Mouse (Mus musculus) CH12.LX (cell line): ENCODE measurements around the gene Eif4ebp2. TPM values are rescaled to one million over a fixed set of nuclear protein-coding genes. Genes with fewer than 3 reads are reported as not detected.

ENCODE experiments used
- DNase-seq: peaks from one replicate; pipeline ENCODE4 v3.0.0-alpha.2; 2013; ENCODE audit errors: extremely low read depth
- H3K27ac ChIP-seq: 2 replicates; pipeline ENCODE4 v1.5.1; 2012; ENCODE audit warnings: low read depth, mild to moderate bottlenecking, control low read depth, moderate library complexity; ENCODE audit not compliant: insufficient read depth
- H3K27me3 ChIP-seq: replicated peaks from 2 replicates; pipeline ENCODE3; 2012; ENCODE audit warnings: inconsistent platforms
- H3K36me3 ChIP-seq, 2 experiments: replicated peaks in 1 of 2; 2 replicates each; pipeline versions ENCODE3 to v1.6.1; 2012; ENCODE audit warnings: inconsistent platforms in 1 of 2, low read length in 1 of 2, mild to moderate bottlenecking in 1 of 2, mixed read lengths in 1 of 2, moderate library complexity in 1 of 2; ENCODE audit not compliant: control insufficient read depth in 1 of 2, insufficient read depth in 1 of 2
- H3K4me1 ChIP-seq, 2 experiments: 2 replicates each; pipeline ENCODE4 v1.6.1; 2012; ENCODE audit warnings: inconsistent platforms in 1 of 2, moderate library complexity in 1 of 2; ENCODE audit not compliant: insufficient read depth in 2 of 2, control insufficient read depth in 1 of 2
- H3K4me2 ChIP-seq: 2 replicates; pipeline ENCODE4 v1.6.1; 2012; ENCODE audit warnings: low read depth, mild to moderate bottlenecking, control low read depth; ENCODE audit not compliant: poor library complexity, insufficient read depth, severe bottlenecking
- H3K4me3 ChIP-seq, 3 experiments: fragments of 150-350 bp in 1 of 3; sonication (generic) in 1 of 3; replicated peaks in 1 of 3; 2 replicates each; pipeline versions ENCODE3 to v1.5.1; 2011 to 2012; ENCODE audit warnings: low read depth in 2 of 3, low read length in 2 of 3, mild to moderate bottlenecking in 2 of 3, moderate library complexity in 2 of 3, control low read depth in 1 of 3, improper control_type of control experiment in 1 of 3, inconsistent platforms in 1 of 3, mixed read lengths in 1 of 3; ENCODE audit not compliant: poor library complexity in 1 of 3
- H3K79me2 ChIP-seq: replicated peaks from 2 replicates; pipeline ENCODE4 v1.6.1; 2012; ENCODE audit warnings: mild to moderate bottlenecking, moderate library complexity; ENCODE audit not compliant: control insufficient read depth, poor library complexity, insufficient read depth, severe bottlenecking; ENCODE audit errors: extremely low read depth
- H3K9ac ChIP-seq: 2 replicates; pipeline ENCODE4 v1.6.1; 2012; ENCODE audit warnings: low read depth, mild to moderate bottlenecking, control low read depth, moderate library complexity; ENCODE audit not compliant: insufficient read depth
- H3K9me3 ChIP-seq: replicated peaks from 2 replicates; pipeline ENCODE3; 2012; ENCODE audit warnings: low read length, inconsistent platforms, mixed read lengths
- BHLHE40 ChIP-seq: IDR thresholded peaks from 2 replicates; pipeline ENCODE4 v1.6.1; 2011; ENCODE audit warnings: mild to moderate bottlenecking, low read depth, low read length, improper control_type of control experiment
- CHD1 ChIP-seq: IDR thresholded peaks from 2 replicates; pipeline ENCODE4 v1.6.1; 2012; ENCODE audit warnings: low read depth, low read length, improper control_type of control experiment, inconsistent platforms
- CHD2 ChIP-seq: IDR thresholded peaks from 2 replicates; pipeline ENCODE4 v1.6.1; 2011; ENCODE audit warnings: low read length, improper control_type of control experiment
- E2F4 ChIP-seq: IDR thresholded peaks from 2 replicates; pipeline ENCODE4 v1.6.1; 2011; ENCODE audit warnings: low read depth, low read length, improper control_type of control experiment; ENCODE audit not compliant: insufficient replicate concordance
- IRF4 ChIP-seq: IDR thresholded peaks from 2 replicates; pipeline ENCODE4 v1.6.1; 2014; ENCODE audit warnings: low read depth, mild to moderate bottlenecking, inconsistent platforms, low read length, improper control_type of control experiment
- JUN ChIP-seq: IDR thresholded peaks from 2 replicates; pipeline ENCODE4 v1.6.1; 2011; ENCODE audit warnings: low read depth, mild to moderate bottlenecking, low read length, improper control_type of control experiment, moderate library complexity; ENCODE audit not compliant: insufficient read depth
- MAX ChIP-seq: IDR thresholded peaks from 2 replicates; pipeline ENCODE4 v1.6.1; 2011; ENCODE audit warnings: low read length, improper control_type of control experiment
- MAZ ChIP-seq: IDR thresholded peaks from 2 replicates; pipeline ENCODE4 v1.6.1; 2012; ENCODE audit warnings: low read depth, mild to moderate bottlenecking, inconsistent platforms, low read length, improper control_type of control experiment, moderate library complexity
- MEF2A ChIP-seq: IDR thresholded peaks from 2 replicates; pipeline ENCODE4 v1.6.1; 2014; ENCODE audit warnings: low read depth, mild to moderate bottlenecking, inconsistent platforms, low read length, improper control_type of control experiment, borderline replicate concordance
- MXI1 ChIP-seq: IDR thresholded peaks from 2 replicates; pipeline ENCODE4 v1.6.1; 2011; ENCODE audit warnings: mild to moderate bottlenecking, low read depth, low read length, improper control_type of control experiment
- MYC ChIP-seq: IDR thresholded peaks from 2 replicates; pipeline ENCODE4 v1.6.1; 2011; ENCODE audit warnings: low read depth, mild to moderate bottlenecking, improper control_type of control experiment, low read length
- NELFE ChIP-seq: IDR thresholded peaks from 2 replicates; pipeline ENCODE4 v1.6.1; 2011; ENCODE audit warnings: low read depth, low read length, improper control_type of control experiment
- NRF1 ChIP-seq: IDR thresholded peaks from 2 replicates; pipeline ENCODE4 v1.6.1; 2014; ENCODE audit warnings: low read depth, mild to moderate bottlenecking, inconsistent platforms, low read length, improper control_type of control experiment, moderate library complexity
- POLR2AphosphoS2 ChIP-seq: IDR thresholded peaks from 2 replicates; pipeline ENCODE4 v1.6.1; 2011; ENCODE audit warnings: low read depth, low read length, improper control_type of control experiment
- SIN3A ChIP-seq: IDR thresholded peaks from 2 replicates; pipeline ENCODE4 v1.6.1; 2012; ENCODE audit warnings: low read length, improper control_type of control experiment, inconsistent platforms
- USF1 ChIP-seq: IDR thresholded peaks from 2 replicates; pipeline ENCODE4 v1.6.1; 2014; ENCODE audit warnings: low read depth, mild to moderate bottlenecking, inconsistent platforms, low read length, improper control_type of control experiment
- USF2 ChIP-seq: conservative IDR thresholded peaks from 2 replicates; pipeline ENCODE4 v1.6.1; 2011; ENCODE audit warnings: low read depth, low read length, improper control_type of control experiment
- ZKSCAN1 ChIP-seq: IDR thresholded peaks from 2 replicates; pipeline ENCODE4 v1.6.1; 2012; ENCODE audit warnings: low read depth, inconsistent platforms, low read length, improper control_type of control experiment, borderline replicate concordance
- ZMIZ1 ChIP-seq: IDR thresholded peaks from 2 replicates; pipeline ENCODE4 v1.6.1; 2012; ENCODE audit warnings: low read depth, mild to moderate bottlenecking, inconsistent platforms, low read length, improper control_type of control experiment
- dilution Hi-C: fragments of 300-500 bp; cut with MboI; formaldehyde crosslinking; loops from 2 replicates; pipeline ENCODE4 v1.14.3; 2020; ENCODE audit warnings: low sequenced_read_pairs; ENCODE audit not compliant: extremely low pct_unique_long_range_greater_than_20kb, extremely low pct_ligation_motif_present
- in situ Hi-C: fragments of 300-500 bp; cut with MboI; formaldehyde crosslinking; loops from 3 replicates; pipeline ENCODE4 v1.14.3; 2019; ENCODE audit warnings: low sequenced_read_pairs, low pct_ligation_motif_present, low pct_unique_long_range_greater_than_20kb, mixed read lengths
- polyA plus RNA-seq: library from polyadenylated mRNA; unstranded; fragments of >175 nt; gene quantifications from 2 replicates; pipeline ENCODE4 v1.2.1, GENCODE M21; 2012; ENCODE audit warnings: low read depth; ENCODE audit not compliant: insufficient read length
- total RNA-seq, 2 experiments: library from RNA; depleted of rRNA; stranded (reverse); fragments of 300-350 nt in 1 of 2; fragments of >200 nt in 1 of 2; gene quantifications; 2 replicates each; pipeline ENCODE4 v1.2.3; 2012 to 2014

The Eif4ebp2 gene
- total and polyA plus RNA-seq, 3 experiments: 7.5 to 73.2 (median 16.4) TPM

GRCm38 (mm10) chr10:61378698-61379097 lies 73.8 kb downstream of the Eif4ebp2 start:
- DNase-seq: no peak
- dilution Hi-C loops (no loop called here), in situ Hi-C loops (no loop called here)
- Histone ChIP-seq H3K9me3 (no peaks in the 10 kb centered on the region), H3K4me2 (no peak overlapping the region), H3K4me3 (no peak overlapping the region), H3K27ac (no peak overlapping the region), H3K9ac (no peak overlapping the region), H3K79me2 (no peaks in the 10 kb centered on the region), H3K4me1 (peaks cover 19 to 44% of the 10 kb centered on the region in 2 experiments), H3K36me3 (no peaks in the 10 kb centered on the region), H3K27me3 (peaks cover 12% of the 10 kb centered on the region)
- no peak for TF ChIP-seq MYC
- TF ChIP-seq BHLHE40: no peak
- TF ChIP-seq USF2: no peak
- no peak for TF ChIP-seq SIN3A
- no peak for TF ChIP-seq POLR2AphosphoS2
- no peak for TF ChIP-seq ZMIZ1
- no peak for TF ChIP-seq E2F4
- TF ChIP-seq ZKSCAN1: no peak
- TF ChIP-seq NELFE: no peak
- TF ChIP-seq MXI1: no peak
- no peak for TF ChIP-seq NRF1
- no peak for TF ChIP-seq CHD2
- no peak for TF ChIP-seq MEF2A
- no peak for TF ChIP-seq IRF4
- no peak for TF ChIP-seq JUN
- TF ChIP-seq MAZ: no peak
- TF ChIP-seq USF1: no peak
- TF ChIP-seq CHD1: no peak
- no peak for TF ChIP-seq MAX

Other genes starting within 250 kb of the Eif4ebp2 start
- gene Adamts14, start 179.2 kb downstream of the Eif4ebp2 start, total RNA-seq (2012; rRNA removed): 1.3 and 2.7 TPM in 2 replicates
- 1.2 and 1.4 TPM in 2 replicates for gene Adamts14, start 179.2 kb downstream of the Eif4ebp2 start, total RNA-seq (2014; rRNA removed)
- 2.0 and 2.5 TPM in 2 replicates for gene Adamts14, start 179.2 kb downstream of the Eif4ebp2 start, polyA plus RNA-seq
- 0.67 and 0.93 TPM in 2 replicates for gene Prf1, start 154.8 kb downstream of the Eif4ebp2 start, total RNA-seq (2012; rRNA removed)
- gene Prf1, start 154.8 kb downstream of the Eif4ebp2 start, total RNA-seq (2014; rRNA removed): 0.32 and 0.39 TPM in 2 replicates
- gene Prf1, start 154.8 kb downstream of the Eif4ebp2 start, polyA plus RNA-seq: 0.38 and 0.43 TPM in 2 replicates
- gene Pald1, start 69.1 kb downstream of the Eif4ebp2 start, total RNA-seq (2012; rRNA removed): 1.5 and 1.9 TPM in 2 replicates
- gene Pald1, start 69.1 kb downstream of the Eif4ebp2 start, total RNA-seq (2014; rRNA removed): 0.93 and 1.5 TPM in 2 replicates
- 2.0 and 2.2 TPM in 2 replicates for gene Pald1, start 69.1 kb downstream of the Eif4ebp2 start, polyA plus RNA-seq
- gene Nodal, start 34.7 kb downstream of the Eif4ebp2 start, total RNA-seq (2012; rRNA removed): 0.13 TPM in 1 of 2 replicates, not detected in the other
- gene Nodal, start 34.7 kb downstream of the Eif4ebp2 start, total RNA-seq (2014; rRNA removed): not detected in 2 replicates
- gene Nodal, start 34.7 kb downstream of the Eif4ebp2 start, polyA plus RNA-seq: not detected in 2 replicates
- 8.0 and 8.2 TPM in 2 replicates for gene Lrrc20, start 23.1 kb upstream of the Eif4ebp2 start, total RNA-seq (2012; rRNA removed)
- gene Lrrc20, start 23.1 kb upstream of the Eif4ebp2 start, total RNA-seq (2014; rRNA removed): 9.9 and 11.2 TPM in 2 replicates
- 12.2 and 13.7 TPM in 2 replicates for gene Lrrc20, start 23.1 kb upstream of the Eif4ebp2 start, polyA plus RNA-seq
- gene Npffr1, start 142.8 kb upstream of the Eif4ebp2 start, total RNA-seq (2012; rRNA removed): not detected in 2 replicates
- gene Npffr1, start 142.8 kb upstream of the Eif4ebp2 start, total RNA-seq (2014; rRNA removed): not detected in 2 replicates
- not detected in 2 replicates for gene Npffr1, start 142.8 kb upstream of the Eif4ebp2 start, polyA plus RNA-seq
- 178 and 257 TPM in 2 replicates for gene Ppa1, start 195.9 kb upstream of the Eif4ebp2 start, total RNA-seq (2012; rRNA removed)
- 337 and 352 TPM in 2 replicates for gene Ppa1, start 195.9 kb upstream of the Eif4ebp2 start, total RNA-seq (2014; rRNA removed)
- gene Ppa1, start 195.9 kb upstream of the Eif4ebp2 start, polyA plus RNA-seq: 249 and 250 TPM in 2 replicates
- 97.1 and 121 TPM in 2 replicates for gene Sar1a, start 227.6 kb upstream of the Eif4ebp2 start, total RNA-seq (2012; rRNA removed)
- 184 and 187 TPM in 2 replicates for gene Sar1a, start 227.6 kb upstream of the Eif4ebp2 start, total RNA-seq (2014; rRNA removed)
- gene Sar1a, start 227.6 kb upstream of the Eif4ebp2 start, polyA plus RNA-seq: 128 and 166 TPM in 2 replicates
- 38.9 and 39.4 TPM in 2 replicates for gene Tysnd1, start 242.9 kb upstream of the Eif4ebp2 start, total RNA-seq (2012; rRNA removed)
- gene Tysnd1, start 242.9 kb upstream of the Eif4ebp2 start, total RNA-seq (2014; rRNA removed): 20.5 and 23.2 TPM in 2 replicates
- gene Tysnd1, start 242.9 kb upstream of the Eif4ebp2 start, polyA plus RNA-seq: 42.2 and 45.1 TPM in 2 replicates